21 mouse cellular contexts compared by ENCODE assay signal in the genomic region with DNA sequence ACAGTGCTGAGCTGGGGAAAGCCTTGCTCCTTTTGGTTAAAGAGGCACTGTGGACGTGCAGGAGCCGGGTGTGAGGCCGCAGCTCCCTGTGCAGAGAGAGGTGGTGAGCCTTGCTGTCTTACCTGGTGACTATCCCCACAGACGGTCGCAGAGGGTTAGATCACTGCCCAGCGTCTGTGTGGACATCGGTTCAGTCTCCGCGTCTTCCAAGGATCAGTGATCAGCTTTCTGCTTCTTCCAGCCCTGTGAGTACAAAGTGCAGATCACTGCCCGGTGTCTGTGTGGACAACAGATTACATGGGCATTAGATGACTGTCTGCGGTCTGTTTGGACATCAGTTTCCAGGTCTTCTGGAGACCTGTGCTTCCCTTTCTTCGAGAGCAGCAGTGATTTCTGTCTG. TPM values are rescaled to one million over a fixed set of nuclear protein-coding genes. Genes with fewer than 3 reads are reported as not detected.
DNase-seq lines count a peak whose midpoint lies in the region; ATAC-seq and TF ChIP-seq lines count a peak whose summit lies in the region.
"Had no signal": no experiment of that assay in that cellular context is flagged by ENCODE, and none has a peak within 500 bp of the region (broad histone marks: within the 10 kb centered on the region; RNA-seq: fewer than 3 reads in every experiment).

No protein-coding gene starts in this region.

- no peaks in the 10 kb centered on the region for H3K27me3 ChIP-seq in kidney, embryonic 16.5 days (ENCODE audit: insufficient read depth, low read length)
- H3K27me3 ChIP-seq: heart, embryonic 15.5 days; hindbrain, embryonic 15.5 days; neural tube, embryonic 15.5 days had no signal

- ATAC-seq in kidney, embryonic 16.5 days (ENCODE audit: low FRiP score, low TSS enrichment), result no peak
- ATAC-seq: CD4-positive, CD25-positive, alpha-beta regulatory T cell, adult 4 months; liver, postnatal 0 days had no signal

- no peak for TF ChIP-seq CTCF in left cerebral cortex, adult 2 months (IDR thresholded peaks at IDR 0.05)

- no peaks in the 10 kb centered on the region for H3K9me3 ChIP-seq in kidney, embryonic 16.5 days (ENCODE audit: low read length)
- H3K9me3 ChIP-seq: forebrain, embryonic 10.5 days; heart, embryonic 15.5 days; hindbrain, embryonic 15.5 days; limb, embryonic 10.5 days; midbrain, embryonic 10.5 days; neural tube, embryonic 15.5 days had no signal

- intact Hi-C loops in left cerebral cortex, adult 2 months (cut with DNase I), result no loop called here

- H3K4me2 ChIP-seq in kidney, embryonic 16.5 days (replicated peaks; ENCODE audit: low read depth, low read length), result no peak overlapping the region
- H3K4me2 ChIP-seq: heart, embryonic 15.5 days; hindbrain, embryonic 15.5 days; neural tube, embryonic 15.5 days had no signal

- no peak overlapping the region for H3K9ac ChIP-seq in kidney, embryonic 16.5 days (replicated peaks; ENCODE audit: low read length)
- H3K9ac ChIP-seq: heart, embryonic 15.5 days; hindbrain, embryonic 15.5 days; liver, postnatal 0 days; neural tube, embryonic 15.5 days had no signal

- H3K36me3 ChIP-seq in kidney, embryonic 16.5 days (ENCODE audit: insufficient read depth, low read length), result peaks cover 8% of the 10 kb centered on the region

- 78% methylated on average over 12 of the region's 12 CpGs for WGBS in kidney, embryonic 16.5 days

- H3K4me1 ChIP-seq in kidney, embryonic 16.5 days (ENCODE audit: insufficient read depth, low read length), result no peaks in the 10 kb centered on the region

- H3K27ac ChIP-seq in kidney, embryonic 16.5 days (ENCODE audit: low read length), result no peak overlapping the region
- H3K27ac ChIP-seq in left cerebral cortex, adult 2 months, result peak overlapping the region; percentile 8; the same call in 1 of the 2 replicates
- H3K27ac ChIP-seq: forebrain, embryonic 10.5 days; heart, embryonic 15.5 days; hindbrain, embryonic 15.5 days; limb, embryonic 10.5 days; midbrain, embryonic 10.5 days; neural tube, embryonic 15.5 days had no signal

- no peak overlapping the region for H3K4me3 ChIP-seq in kidney, embryonic 16.5 days (ENCODE audit: low read length)
- H3K4me3 ChIP-seq in left cerebral cortex, adult 2 months, result no peak overlapping the region
- H3K4me3 ChIP-seq: forebrain, embryonic 10.5 days; heart, embryonic 15.5 days; hindbrain, embryonic 15.5 days; limb, embryonic 10.5 days; midbrain, embryonic 10.5 days; neural tube, embryonic 15.5 days had no signal

- DNase-seq in cerebellum, adult 8-10 months, result peak; percentile 28
- DNase-seq in cerebellum, adult 11 months, result no peak
- peak; percentile 54 for DNase-seq in kidney, adult 11 months
- DNase-seq in left cerebral cortex, adult 2 months (ENCODE audit: extremely low spot score in 1 of 2, low spot score in 2 of 2), result no peak
- no peak for DNase-seq in left cerebral cortex, adult 18-20 months (ENCODE audit: low spot score in 2 of 2)
- DNase-seq in kidney, postnatal 36 days, result peak; percentile 55 to 72
- DNase-seq in T-cell, adult 2 months (ENCODE audit: low spot score), result no peak
- DNase-seq: gastrocnemius, postnatal 25 days; liver; liver, postnatal 0 days; lung, postnatal 10 days; thymus, adult 2 months; thymus, postnatal 4 days had no signal

RNA-seq across cellular contexts. Expression of a gene that starts 10.1 kb away (rescaled TPM):
- 22.4 and 22.9 TPM in 2 replicates for polyA plus RNA-seq in kidney, embryonic 16.5 days (2015; fragmentation: Nextera tagmentation; extraction: Ambion mirVana)
- total RNA-seq in left cerebral cortex, adult 2 months (2021), result 10 to 100 TPM; 91.0 to 91.6 TPM
- total RNA-seq in left cerebral cortex, adult 18-20 months (2021), result 10 to 100 TPM; 91.0 to 96.5 TPM

RNA-seq across cellular contexts. Expression of a gene that starts 35.0 kb away (rescaled TPM):
- polyA plus RNA-seq in kidney, embryonic 16.5 days (2015; fragmentation: Nextera tagmentation; extraction: Ambion mirVana), result 14.0 and 17.4 TPM in 2 replicates
- 1 to 10 TPM; 7.1 to 8.1 TPM for total RNA-seq in left cerebral cortex, adult 2 months (2021)
- 1 to 10 TPM; 6.5 to 7.5 TPM for total RNA-seq in left cerebral cortex, adult 18-20 months (2021)

Comparison
In these comparisons a context has a peak if more than half of its experiments do, and no peak if none do; other contexts are left out.
1. DNase-seq: peak in cerebellum, adult 8-10 months (single experiment), kidney, adult 11 months (single experiment) and kidney, postnatal 36 days (2 of 2); none in cerebellum, adult 11 months (single experiment), left cerebral cortex, adult 2 months (0 of 2), left cerebral cortex, adult 18-20 months (0 of 2) and T-cell, adult 2 months (single experiment).